Mouse (Mus musculus) heart, postnatal 25 days (tissue): ENCODE results near the gene Ccnj. TPM values are rescaled to one million over a fixed set of nuclear protein-coding genes. Genes with fewer than 3 reads are reported as not detected.

Experiments
- DNase-seq: peaks from one replicate; pipeline ENCODE4 v3.0.0; 2022; ENCODE audit warnings: low spot score
- intact Hi-C: fragments of 180-260 bp; cut with DNase I; formaldehyde crosslinking; loops from one replicate; pipeline ENCODE4 v1.15.1; 2025
- total RNA-seq, 2 experiments: library from RNA; stranded (reverse); gene quantifications; 2 replicates each; pipeline ENCODE4 v1.2.3; 2021

Gene Ccnj
- total RNA-seq = 1 to 10 TPM; 5.2 to 5.3 TPM

DNA sequence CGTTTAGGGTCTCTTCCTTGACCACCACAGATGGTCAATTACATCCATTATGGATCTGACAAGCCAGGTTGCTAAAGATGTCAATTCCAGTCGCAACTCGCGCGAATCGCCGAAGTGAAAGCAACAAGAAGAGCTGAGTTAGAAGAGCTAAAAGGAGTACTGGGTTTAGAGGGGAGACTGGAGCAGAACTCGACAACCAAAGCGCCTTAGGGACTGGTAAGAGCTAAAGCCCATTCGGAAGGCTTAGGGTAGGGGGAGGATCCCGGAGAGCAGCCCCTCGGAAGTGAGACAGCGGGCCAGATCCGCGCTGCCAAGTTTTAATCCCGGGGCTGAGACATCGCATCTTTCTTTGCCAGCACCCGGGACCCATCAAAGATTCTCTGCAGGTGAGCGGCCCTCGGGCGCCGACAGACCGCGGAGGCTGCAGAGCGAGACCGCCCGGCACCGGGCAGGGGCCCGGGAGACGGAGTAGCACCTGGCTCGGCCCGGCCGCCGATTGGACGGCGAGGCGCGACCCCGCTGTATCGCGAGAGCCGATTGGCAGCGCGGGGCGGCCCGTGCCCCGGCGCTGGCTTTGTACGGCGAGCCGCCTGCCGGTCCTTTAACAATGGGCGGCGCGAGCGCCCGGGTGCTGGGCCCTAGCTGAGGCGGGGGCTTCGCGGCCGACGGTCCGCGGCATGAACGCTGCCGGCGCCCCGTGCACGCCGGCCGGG is at the start of gene Ccnj:
TSS of gene Ccnj (plus strand) at position 577 of the 713 bp plus-strand sequence.
- intact Hi-C loops = loop anchor here (2.0 to 10.0 kb wide), 3 partner anchors 41 to 216 kb away; partner anchors contain the start of genes Entpd1, Tctn3 and Zfp518a
- peak; percentile 92 for DNase-seq

DNA sequence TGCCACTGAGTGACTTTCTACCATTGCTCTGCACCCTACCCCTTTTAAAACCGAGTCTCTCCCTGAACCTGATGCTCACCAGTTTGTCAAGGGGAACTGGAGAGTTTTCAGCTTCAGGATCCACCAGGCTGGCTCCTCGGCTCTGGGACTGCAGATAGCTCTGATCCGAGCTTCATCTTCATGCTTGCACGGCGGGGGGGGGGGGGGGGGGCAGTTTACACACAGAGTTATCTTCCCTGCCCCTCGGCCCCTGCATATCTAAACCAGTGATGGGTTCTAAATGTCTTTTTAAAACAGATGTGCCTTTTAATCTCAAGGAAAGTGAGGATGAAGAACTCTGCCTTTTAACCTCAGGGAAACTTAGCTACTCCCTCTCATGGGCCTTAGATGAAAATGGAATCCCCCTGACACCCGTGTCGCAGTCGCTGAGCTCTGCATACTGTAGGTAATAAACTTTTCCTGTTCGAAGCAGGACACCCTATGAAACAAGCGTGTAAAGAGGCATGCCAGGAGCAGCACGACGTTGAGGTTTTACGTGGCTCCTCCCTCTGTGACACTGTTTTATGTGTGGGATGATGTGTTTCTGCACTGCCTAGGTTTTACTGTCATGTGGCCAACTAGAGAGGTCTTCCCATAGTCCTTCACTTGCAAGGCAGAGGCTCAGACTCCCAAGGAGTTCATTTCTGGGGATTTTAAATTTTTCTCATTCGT is 42.9 kb upstream of the Ccnj start:
- DNase-seq = no peak
- intact Hi-C loops = no loop called here

DNA sequence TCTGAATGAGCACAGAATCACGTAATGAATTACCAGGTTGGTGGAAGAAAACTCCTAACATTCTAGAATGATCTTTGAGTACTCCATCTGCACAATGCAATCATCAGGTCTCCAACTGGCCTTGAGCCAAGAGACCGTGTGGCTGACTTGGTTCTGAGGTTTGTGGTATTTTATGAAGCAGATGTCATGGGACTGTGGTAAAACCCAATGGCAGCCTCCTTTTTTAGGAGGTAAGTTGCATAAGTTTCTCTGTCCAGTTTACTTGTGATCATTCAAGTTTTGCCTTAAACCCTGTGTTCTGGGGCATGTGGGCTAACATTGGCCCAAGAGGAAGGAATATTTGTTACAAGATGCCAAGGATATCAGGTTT is 42.4 kb upstream of the Ccnj start:
- no peak for DNase-seq
- intact Hi-C loops = no loop called here

DNA sequence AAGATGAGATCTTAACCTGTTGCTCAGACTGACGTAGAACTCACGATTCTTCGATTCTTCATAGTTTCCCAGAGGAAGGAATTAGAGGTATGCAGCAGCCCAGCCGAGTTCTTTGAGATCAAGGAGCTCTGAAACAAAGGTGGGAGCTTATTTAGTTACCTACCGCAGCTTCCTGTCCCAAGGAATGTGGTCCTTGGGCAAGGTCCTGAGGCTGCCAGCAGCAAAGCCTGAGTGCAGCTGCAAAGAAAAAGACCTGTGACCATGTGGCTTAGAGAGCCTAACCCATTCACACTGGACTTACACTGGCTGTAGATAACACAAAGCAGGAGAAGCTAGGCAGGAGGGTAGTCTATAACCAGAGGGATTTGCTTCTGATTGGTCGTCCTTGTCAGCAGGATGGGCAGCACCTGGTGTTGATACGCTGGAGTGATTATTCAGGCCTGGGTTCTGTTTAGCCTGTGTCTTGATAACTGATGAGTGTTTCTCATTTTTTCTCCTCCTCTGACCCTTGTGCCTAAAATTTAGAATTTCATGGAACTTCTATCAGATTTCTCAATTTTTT is 25.8 kb upstream of the Ccnj start:
- intact Hi-C loops = no loop called here

DNA sequence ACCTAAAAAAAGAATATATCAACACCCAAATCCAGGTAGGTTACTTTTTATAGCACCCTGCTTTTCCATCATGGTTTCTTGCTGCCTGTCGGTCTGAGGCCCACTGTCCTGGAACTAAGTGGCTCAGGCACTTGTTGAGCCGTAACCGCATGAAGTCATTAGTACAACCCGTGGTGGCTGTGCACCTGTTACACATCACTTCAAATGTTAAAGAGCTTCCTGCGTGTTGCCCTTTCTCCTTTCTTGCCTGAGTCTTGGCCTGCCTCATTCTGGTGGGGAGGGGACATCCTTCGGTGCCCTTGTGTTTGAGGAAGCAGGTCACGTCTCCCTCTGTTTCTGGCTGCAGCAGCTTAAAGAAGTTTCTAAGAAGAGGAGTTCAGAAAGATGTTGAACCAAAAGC is 21.2 kb upstream of the Ccnj start:
- intact Hi-C loops = no loop called here

More for the DNA sequence above, 25.8 kb upstream of the Ccnj start:
- no peak for DNase-seq

DNA sequence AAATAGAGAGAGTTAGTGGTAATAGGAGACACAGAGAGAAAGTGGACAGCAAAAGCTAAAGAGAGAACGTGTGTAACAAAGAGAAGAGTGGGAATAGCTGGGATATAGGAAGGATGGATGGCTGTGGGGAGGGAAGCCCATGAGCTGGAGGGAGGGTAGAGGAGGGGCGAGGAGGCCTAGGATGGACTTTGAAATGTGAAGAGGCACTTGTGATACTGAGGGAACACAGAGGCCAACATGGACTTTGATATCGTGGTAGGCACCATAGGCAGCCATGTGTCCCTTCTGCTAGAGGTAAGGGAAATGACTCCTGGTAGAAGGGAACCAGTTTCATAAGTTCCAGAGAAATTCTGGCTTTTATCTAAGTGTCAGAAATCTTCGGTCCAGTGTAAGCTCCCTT is 19.2 kb upstream of the Ccnj start:
- intact Hi-C loops = no loop called here
- no peak for DNase-seq

More for the DNA sequence above, 21.2 kb upstream of the Ccnj start:
- no peak for DNase-seq

DNA sequence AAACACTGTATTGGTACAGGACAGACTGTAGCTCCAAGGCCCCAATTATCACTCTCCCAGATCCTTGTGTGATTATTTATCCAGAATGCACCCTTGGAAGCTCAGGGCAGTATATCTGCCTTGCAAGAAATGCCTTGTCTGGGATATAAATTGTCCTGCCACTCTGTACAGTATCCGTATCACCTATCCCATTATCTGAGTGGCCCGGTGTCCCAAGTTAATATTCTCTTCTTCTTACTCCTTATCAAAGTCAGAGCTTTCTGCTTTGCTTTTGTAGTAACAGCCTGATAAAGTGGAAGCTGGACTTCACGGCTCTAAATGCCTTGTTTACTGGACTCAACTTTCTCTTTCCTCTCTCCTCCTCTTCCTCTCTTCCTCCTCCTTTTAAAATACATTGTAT is 18.3 kb upstream of the Ccnj start:
- intact Hi-C loops = no loop called here

DNA sequence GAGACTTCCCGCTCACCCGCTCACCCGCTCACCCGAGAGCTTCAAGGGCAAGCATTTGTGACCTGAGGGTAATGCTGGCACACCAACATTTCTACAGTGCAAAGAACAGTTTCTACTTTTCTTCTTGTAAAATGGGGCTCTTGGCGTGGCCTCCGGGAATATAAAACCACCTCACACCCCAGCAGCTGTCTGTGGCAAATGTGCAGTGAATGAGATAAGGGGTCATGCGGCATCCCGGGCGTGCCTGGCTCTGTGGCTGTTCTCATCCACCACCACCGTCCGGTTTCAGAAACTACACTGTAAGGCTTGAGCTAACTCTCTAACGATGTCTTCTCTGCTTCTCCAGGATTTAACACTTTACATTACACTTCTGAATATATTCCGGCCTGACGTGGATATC is 17.7 kb upstream of the Ccnj start:
- DNase-seq = no peak
- intact Hi-C loops = no loop called here

More for the DNA sequence above, 18.3 kb upstream of the Ccnj start:
- no peak for DNase-seq

DNA sequence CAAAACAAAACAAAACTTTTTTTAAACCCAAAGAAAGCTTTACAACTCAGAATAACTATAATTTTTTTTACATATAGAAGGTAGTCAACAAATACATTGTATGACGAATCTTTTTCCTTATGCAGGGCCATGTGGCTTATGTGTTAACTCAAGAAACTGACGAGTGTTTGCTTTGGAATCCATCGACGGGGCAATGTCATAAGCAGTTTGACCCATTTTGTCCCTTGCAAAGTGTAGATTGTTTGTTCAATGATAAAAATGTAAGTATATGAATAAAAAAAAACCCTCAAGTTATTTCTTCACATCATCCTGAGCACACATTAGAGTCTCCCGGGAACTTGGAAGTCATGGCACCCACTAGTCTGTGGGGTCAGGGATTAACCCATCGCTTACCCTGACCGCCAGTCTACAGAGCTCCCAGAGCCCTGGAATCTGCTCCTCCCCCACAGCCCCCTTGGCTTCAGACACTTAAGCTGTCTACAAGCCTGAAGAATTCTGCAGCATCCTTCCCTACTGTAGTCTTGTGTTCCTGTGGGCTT is 15.4 kb upstream of the Ccnj start:
- DNase-seq = no peak

DNA sequence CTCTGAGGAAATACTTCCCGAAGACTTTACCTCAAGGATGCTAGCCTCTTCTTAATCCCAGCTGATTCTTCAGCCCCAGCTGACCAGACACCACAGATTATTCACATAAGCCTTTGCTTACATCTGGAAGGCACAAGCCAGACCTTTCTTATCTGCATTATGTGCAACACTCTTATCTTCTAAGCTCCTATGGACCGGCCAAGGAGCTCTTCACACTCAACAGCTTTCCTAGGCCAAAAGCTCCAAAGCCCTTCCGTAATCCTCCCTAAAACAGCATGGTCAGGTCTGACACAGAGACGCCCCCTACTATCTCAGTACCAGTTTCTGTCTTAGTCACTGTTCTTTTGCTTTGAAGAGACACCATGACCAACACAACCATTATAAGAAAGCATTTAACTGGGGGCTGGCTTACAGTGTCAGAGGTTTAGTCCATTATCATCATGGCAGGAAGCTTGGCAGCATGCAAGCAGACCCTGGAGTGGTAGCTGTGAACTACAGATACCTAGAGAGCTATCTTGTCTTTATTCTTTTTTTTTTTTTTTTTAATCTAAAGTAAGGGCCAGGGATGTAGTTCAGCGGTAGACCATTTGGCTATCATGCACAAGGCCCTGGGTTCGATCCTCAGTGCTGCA is 13.1 kb upstream of the Ccnj start:
- intact Hi-C loops = no loop called here

More for the DNA sequence above, 15.4 kb upstream of the Ccnj start:
- intact Hi-C loops = no loop called here

DNA sequence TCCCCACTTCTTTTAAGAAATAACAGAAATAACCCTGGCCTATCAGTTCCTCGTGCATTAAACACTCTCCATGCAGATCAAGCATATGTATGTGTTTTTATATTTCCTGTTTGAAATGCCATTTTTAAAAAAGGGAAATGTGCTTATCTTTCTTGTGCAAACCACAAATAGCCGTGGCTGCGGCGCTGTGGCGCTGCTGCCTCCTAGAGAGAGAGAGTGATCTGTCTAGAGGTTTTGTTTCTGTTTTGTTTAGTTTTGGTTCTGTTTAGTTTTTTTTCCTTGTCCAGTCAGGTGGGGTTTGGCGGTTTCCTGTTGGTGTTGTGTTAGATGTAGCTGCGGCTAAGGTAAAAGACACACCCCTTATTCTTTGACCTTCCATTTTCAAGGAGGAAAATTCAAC is 12.3 kb upstream of the Ccnj start:
- intact Hi-C loops = no loop called here
- DNase-seq = no peak

More for the DNA sequence above, 13.1 kb upstream of the Ccnj start:
- DNase-seq = no peak

DNA sequence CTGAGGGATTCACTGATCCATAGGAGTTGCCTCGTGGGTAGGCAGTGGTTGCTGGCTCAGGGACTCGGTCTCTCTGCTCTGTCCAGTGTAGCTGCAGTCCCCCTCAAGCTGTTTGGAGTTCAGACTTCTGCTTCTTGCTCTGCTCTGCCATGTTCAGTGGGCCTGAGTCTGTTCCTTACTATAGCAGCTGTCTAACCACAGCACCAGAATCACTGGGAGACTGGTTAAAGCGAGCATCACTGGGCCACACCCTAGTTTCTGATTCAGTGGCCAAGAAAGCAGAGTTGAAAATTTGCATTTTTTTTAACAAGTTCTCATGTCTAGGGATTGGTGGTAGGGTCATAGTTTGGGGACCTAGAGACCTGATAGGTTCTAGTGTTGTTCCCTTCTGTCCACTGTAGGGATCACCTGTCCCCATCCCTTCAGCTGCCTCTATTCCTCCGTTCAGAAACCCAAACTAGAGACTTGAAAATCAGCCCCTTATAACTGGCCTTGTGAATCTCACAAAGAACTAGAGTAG is 9.7 kb upstream of the Ccnj start:
- intact Hi-C loops = no loop called here
- DNase-seq = no peak

DNA sequence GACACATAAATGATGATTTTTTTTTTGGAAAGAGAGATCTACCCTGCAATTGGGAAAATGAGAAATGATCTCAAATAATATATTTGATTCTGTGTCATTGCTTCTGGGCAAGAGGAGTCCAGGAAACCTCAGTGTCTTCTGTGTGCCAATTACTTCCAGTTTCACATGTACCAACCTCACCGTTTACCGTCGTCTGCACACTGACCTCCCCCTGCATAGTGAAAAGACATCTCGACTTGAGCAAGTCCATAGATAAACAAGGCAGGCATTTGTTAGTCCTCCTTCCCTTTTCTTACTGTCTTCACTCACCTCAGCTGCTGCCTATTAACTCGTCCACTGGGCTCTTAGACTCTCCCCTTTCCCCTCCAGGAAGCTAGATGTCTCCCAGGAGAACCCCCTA is 5.4 kb upstream of the Ccnj start:
- intact Hi-C loops = no loop called here
- no peak for DNase-seq

DNA sequence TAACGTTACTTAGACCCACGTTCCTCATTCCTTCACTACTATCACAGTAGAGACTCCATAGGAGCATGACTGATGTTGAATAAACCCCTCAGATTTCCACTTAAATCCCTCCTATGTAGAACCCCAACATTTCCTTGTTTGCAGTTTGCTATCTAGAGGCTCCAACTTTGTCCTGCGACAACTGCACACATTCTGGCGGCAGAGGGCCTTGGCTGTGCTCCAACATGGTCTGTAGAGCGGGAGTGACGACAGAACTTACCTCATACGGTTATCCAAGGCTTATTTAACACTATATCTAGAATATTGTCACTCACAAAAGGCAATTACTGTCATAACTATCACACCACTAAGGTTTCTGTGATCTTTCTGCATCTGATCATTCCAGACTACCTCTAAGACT is 4.3 kb upstream of the Ccnj start:
- intact Hi-C loops = no loop called here
- no peak for DNase-seq

DNA sequence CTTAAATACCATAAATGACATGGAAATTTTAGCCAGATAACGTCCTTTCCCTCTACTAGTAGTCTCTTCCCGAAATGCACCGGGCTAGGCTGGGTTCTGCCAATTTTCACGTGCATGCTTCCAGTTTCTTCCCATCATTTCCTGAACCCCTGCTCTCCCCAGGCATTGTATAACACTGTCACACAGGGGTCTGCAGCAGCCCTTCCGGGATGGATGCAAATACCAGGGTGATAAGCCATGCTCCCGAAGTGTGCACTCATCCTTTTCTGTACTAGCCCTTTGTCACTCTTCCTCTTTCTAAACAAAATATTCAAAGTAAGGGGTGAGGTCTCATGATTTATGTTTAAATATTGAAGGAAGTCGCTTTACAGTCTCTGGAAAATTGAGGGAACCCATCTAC is 881 bp upstream of the Ccnj start:
- intact Hi-C loops = loop anchor here (2.0 to 10.0 kb wide), 3 partner anchors 42 to 215 kb away; partner anchors contain the start of genes Entpd1, Tctn3 and Zfp518a
- DNase-seq = no peak

DNA sequence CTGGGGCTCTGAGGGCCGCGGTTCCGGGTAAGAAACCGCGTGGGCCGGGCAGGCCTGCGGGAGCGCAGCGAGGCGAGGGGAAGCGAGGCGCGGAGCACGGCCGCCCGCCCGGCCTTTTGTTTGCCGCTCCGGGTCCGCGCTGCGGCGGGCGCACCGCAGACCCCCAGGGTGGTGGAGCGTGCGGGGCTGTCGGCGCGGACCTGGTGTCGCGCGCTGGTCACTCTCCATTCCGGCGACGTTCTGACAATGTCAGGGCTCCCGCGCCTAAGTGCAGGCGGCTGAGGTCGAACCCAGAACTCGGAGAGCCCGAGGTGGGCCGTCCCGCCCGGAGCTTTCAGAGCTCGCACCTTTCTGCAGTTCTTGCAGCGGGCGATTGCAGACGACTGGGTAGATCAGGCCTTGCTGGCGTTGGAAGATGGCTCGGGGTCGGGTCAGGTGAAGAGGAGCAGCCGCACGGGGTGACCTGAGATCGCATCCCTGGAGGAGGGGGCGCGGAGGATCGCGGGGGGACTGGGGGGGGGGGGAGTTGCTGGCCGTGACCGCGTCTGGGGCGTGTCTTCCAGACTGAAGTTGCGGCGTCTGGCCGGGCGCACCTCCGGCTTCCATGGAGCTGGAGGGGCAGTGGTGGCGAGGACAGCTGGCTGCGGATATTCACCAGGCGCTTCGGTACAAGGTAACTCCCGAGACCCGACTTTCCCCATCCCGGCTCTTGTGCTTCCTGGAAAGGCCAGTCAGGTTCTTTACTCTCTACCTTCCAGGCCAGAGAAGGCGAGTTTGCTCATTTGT is 530 bp downstream of the Ccnj start:
- intact Hi-C loops = loop anchor here (2.0 to 10.0 kb wide), 3 partner anchors 41 to 217 kb away; partner anchors contain the start of genes Entpd1, Tctn3 and Zfp518a
- peak; percentile 9 for DNase-seq

DNA sequence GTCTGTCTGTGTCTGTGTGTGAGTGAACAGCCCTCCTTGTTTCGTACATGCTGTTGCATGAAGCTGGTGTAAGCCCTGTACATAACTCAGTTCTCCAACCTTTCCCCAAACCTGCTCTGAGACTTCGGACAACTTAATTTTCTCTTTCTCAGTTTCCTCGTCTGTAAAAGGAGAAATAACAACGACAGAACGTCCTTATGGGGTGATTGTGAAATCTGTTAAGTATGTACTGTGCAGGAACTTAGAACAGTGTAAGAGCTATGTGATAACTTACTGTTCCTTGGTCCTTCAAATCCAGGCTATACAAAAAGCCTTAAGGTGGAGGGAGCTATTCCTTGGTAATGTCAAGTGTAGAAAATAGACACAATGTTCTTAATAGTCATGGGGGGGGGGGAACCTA is 1.3 kb downstream of the Ccnj start:
- intact Hi-C loops = loop anchor here (5.0 to 10.0 kb wide), 2 partner anchors 40 to 218 kb away; partner anchors contain the start of genes Entpd1 and Tctn3
- no peak for DNase-seq

DNA sequence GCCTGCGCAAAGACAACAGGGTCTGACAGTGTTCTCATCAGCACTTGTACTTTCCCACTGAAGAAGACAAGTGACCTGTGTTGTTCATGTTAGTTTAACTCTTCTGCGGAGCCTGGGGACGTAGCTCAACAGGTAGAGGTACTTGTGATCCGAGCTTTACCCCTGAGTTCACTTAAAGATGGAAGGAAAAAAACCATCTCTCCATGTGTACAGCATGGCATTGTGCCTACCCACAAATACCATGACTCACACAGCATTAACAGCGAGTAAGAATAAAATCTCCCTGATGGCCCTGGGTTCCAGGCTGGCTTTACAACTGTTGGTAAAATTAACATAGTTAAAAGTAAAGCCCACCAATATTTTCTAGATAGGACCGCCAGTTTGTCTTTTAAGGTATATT is 3.4 kb downstream of the Ccnj start:
- intact Hi-C loops = loop anchor here (5.0 to 10.0 kb wide), 2 partner anchors 38 to 220 kb away; partner anchors contain the start of genes Entpd1 and Tctn3
- DNase-seq = no peak

DNA sequence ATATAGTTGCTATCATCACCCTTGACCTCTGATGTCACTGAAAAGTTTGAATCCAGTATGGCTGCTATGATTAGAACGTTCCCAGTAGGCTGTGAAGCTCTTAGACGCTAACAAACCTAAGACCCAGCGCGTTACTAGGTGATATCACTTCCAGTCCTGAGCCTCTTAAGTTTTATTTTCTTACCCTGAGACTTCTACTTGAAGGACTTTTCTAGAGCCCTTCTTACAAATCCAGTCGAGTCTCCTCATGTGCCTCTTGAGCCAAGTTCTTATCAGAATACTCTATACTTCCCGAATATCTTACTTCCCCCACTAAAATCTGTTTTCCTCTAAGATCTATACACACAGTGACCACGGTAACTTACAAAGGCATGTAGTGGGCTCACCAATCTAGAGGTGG is 7.1 kb downstream of the Ccnj start:
- intact Hi-C loops = loop anchor here (10.0 kb wide), 1 partner anchor 223 kb away; the partner anchor contains the start of genes Entpd1 and Tctn3
- no peak for DNase-seq
